Mouse (Mus musculus) heart, embryonic 16.5 days (tissue): ENCODE data around the gene Chmp3. TPM values are rescaled to one million over a fixed set of nuclear protein-coding genes. Genes with fewer than 3 reads are reported as not detected.

Experiments
- ATAC-seq: fragments of 200-750 bp; cut with Nextera tagmentation; replicated peaks from 2 replicates; pipeline ENCODE4 v1.8.0; 2017; ENCODE audit warnings: moderate number of reproducible peaks; ENCODE audit not compliant: insufficient read depth, low FRiP score; ENCODE audit errors: extremely low read depth
- H3K27ac ChIP-seq: fragments of 300-500 bp; sonication (generic); 2 replicates; pipeline ENCODE4 v1.5.1; 2014; ENCODE audit warnings: mild to moderate bottlenecking, low read length, control low read depth, moderate library complexity
- H3K27me3 ChIP-seq: fragments of 300-500 bp; sonication (generic); 2 replicates; pipeline ENCODE4 v1.6.1; 2014; ENCODE audit warnings: low read length, mixed read lengths; ENCODE audit not compliant: control insufficient read depth, insufficient read depth
- H3K36me3 ChIP-seq: fragments of 300-500 bp; sonication (generic); 2 replicates; pipeline ENCODE4 v1.6.1; 2014; ENCODE audit not compliant: control insufficient read depth, insufficient read depth
- H3K4me1 ChIP-seq: fragments of 300-500 bp; sonication (generic); 2 replicates; pipeline ENCODE4 v1.6.1; 2014; ENCODE audit warnings: low read length, mixed read lengths; ENCODE audit not compliant: control insufficient read depth, insufficient read depth
- H3K4me2 ChIP-seq: fragments of 300-500 bp; sonication (generic); 2 replicates; pipeline ENCODE4 v1.6.1; 2014; ENCODE audit warnings: low read depth, mild to moderate bottlenecking, control low read depth, low read length
- H3K4me3 ChIP-seq: fragments of 300-500 bp; sonication (generic); 2 replicates; pipeline ENCODE4 v1.5.1; 2014; ENCODE audit warnings: mild to moderate bottlenecking, control low read depth, low read length
- H3K9ac ChIP-seq: fragments of 300-500 bp; sonication (generic); 2 replicates; pipeline ENCODE4 v1.6.1; 2014; ENCODE audit warnings: low read length, control low read depth
- H3K9me3 ChIP-seq: fragments of 300-500 bp; sonication (generic); replicated peaks from 2 replicates; pipeline ENCODE4 v1.6.1; 2016; ENCODE audit warnings: low read length; ENCODE audit not compliant: control insufficient read depth
- WGBS: fragments of 180-500 bp; shearing (Covaris S2); extraction: QIAGEN DNeasy Blood & Tissue Kit; methylation state at CpG from one replicate; pipeline ENCODE4 v1.1.7; 2014; 5-methylcytosine and 5-hydroxymethylcytosine counted together
- polyA plus RNA-seq: library from polyadenylated mRNA; unstranded; fragments of >200 nt; fragmentation: Nextera tagmentation; extraction: Ambion mirVana; gene quantifications from 2 replicates; pipeline ENCODE4 v1.2.1, GENCODE M21; 2015

The Chmp3 gene
- polyA plus RNA-seq = 64.1 and 67.6 TPM in 2 replicates

DNA sequence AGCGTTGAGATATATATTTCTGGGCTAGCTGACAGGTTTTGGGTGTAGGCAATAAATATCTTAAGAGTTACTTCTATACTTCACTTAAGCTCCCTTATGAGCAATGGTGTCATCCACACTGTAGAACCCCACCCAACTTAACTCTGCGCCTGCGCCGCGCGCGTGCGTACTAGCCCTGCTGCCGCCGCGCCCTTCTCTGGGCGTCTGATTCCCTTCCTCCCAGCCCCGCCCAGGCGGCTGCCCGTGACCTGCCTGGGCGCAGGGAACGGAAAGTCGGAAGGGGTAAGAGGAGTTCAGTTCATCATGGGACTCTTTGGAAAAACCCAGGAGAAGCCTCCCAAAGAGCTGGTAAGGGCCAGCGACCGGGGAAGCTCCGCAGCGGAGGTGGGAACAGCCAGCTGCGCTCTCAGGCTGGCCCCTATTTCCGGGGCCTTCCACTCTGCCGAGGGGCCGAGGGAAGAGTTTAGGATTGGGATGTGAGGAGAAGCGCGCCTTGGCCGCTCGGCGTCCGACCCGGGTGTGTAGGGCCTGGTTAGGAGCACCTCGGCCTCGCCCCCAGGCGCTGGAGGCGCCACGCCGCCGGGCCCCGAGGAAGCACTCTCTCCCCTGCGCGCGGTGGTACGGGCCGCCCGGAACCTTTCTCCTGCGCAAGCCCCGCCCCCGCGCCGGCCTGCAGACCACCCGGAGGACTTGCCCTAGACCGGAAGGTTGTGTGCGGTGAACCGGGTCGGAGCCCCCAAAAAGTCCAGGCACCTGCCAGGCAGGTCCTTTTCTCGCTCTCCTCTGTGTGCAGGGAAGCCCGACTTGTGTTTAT, at the start of gene Chmp3:
Gene Chmp3 (plus strand): TSS at position 112 of the 814 bp plus-strand sequence.
- 0% methylated on average over 59 of the region's 59 CpGs for WGBS
- H3K27me3 ChIP-seq = no peaks in the 10 kb centered on the region
- peak within 1 kb of the TSS; percentile 83 for H3K9ac ChIP-seq
- no peaks in the 10 kb centered on the region for H3K9me3 ChIP-seq
- H3K27ac ChIP-seq = peak within 1 kb of the TSS; percentile 95
- peaks cover 6% of the 10 kb centered on the region; the same call in 1 of the 2 replicates for H3K36me3 ChIP-seq
- H3K4me2 ChIP-seq = peak within 1 kb of the TSS; percentile 78
- ATAC-seq = peak; percentile 97
- H3K4me1 ChIP-seq = peaks cover 7% of the 10 kb centered on the region
- H3K4me3 ChIP-seq = peak within 1 kb of the TSS; percentile 93

- H3K9ac ChIP-seq = peak overlapping the region; percentile 100
- no peaks in the 10 kb centered on the region for H3K9me3 ChIP-seq
- peak overlapping the region; percentile 66 for H3K4me2 ChIP-seq
- ATAC-seq = peak; percentile 47
- peak overlapping the region; percentile 98 for H3K27ac ChIP-seq
- peaks cover 9% of the 10 kb centered on the region; the same call in 1 of the 2 replicates for H3K36me3 ChIP-seq
- H3K4me3 ChIP-seq = peak overlapping the region; percentile 88
- WGBS = under 1% methylated on average over 46 of the region's 46 CpGs
- H3K4me1 ChIP-seq = peaks cover 12% of the 10 kb centered on the region
- H3K27me3 ChIP-seq = no peaks in the 10 kb centered on the region
Measured at GRCm38 (mm10) chr6:71494341-71495020, 49.1 kb upstream of the Chmp3 start.

- H3K9ac ChIP-seq = no peak overlapping the region
- no peak overlapping the region for H3K4me2 ChIP-seq
- no peak overlapping the region for H3K4me3 ChIP-seq
- no peaks in the 10 kb centered on the region for H3K27me3 ChIP-seq
- H3K36me3 ChIP-seq = peaks cover 12% of the 10 kb centered on the region
- no peaks in the 10 kb centered on the region for H3K9me3 ChIP-seq
- peaks cover 8% of the 10 kb centered on the region for H3K4me1 ChIP-seq
- no peak overlapping the region for H3K27ac ChIP-seq
- 62% methylated on average over 3 of the region's 3 CpGs for WGBS
- ATAC-seq = no peak
Measured at GRCm38 (mm10) chr6:71500575-71500974, 43.0 kb upstream of the Chmp3 start.

- Histone ChIP-seq H3K27ac (no peak overlapping the region), H3K9me3 (no peaks in the 10 kb centered on the region), H3K4me3 (no peak overlapping the region), H3K27me3 (no peaks in the 10 kb centered on the region), H3K9ac (no peak overlapping the region), H3K4me2 (no peak overlapping the region), H3K4me1 (no peaks in the 10 kb centered on the region; the same call in 1 of the 2 replicates), H3K36me3 (peaks cover 13% of the 10 kb centered on the region)
- WGBS = 57% methylated on average over 4 of the region's 4 CpGs
- ATAC-seq = no peak
Measured at GRCm38 (mm10) chr6:71503001-71503400, 40.6 kb upstream of the Chmp3 start.

- no peak overlapping the region for H3K4me3 ChIP-seq
- no peak overlapping the region for H3K4me2 ChIP-seq
- peaks cover 12% of the 10 kb centered on the region for H3K36me3 ChIP-seq
- H3K4me1 ChIP-seq = no peaks in the 10 kb centered on the region; the same call in 1 of the 2 replicates
- no peaks in the 10 kb centered on the region for H3K27me3 ChIP-seq
- no peak overlapping the region for H3K9ac ChIP-seq
- ATAC-seq = no peak
- no peaks in the 10 kb centered on the region for H3K9me3 ChIP-seq
- no peak overlapping the region for H3K27ac ChIP-seq
Measured at GRCm38 (mm10) chr6:71503670-71504069, 39.9 kb upstream of the Chmp3 start.

DNA sequence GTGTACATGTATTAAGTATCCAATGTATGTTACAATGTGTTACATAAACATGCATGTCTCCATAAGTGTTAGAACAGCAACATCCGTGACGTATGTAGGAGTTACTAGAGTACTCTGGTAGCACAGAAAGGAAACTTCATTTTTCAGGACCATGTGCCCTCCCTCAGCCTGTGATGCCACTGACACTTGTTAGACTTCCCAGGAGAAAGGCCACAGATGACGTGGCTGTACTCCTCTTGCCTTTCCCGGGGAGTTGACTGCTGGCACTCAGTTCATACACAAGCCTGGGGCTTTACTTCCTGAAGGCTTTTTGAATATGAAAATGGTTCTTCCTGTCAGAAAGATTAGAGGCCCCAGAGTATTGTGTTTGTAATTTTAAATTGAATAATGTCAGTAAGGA, 39.5 kb upstream of the Chmp3 start:
- no peaks in the 10 kb centered on the region for H3K27me3 ChIP-seq
- no peak overlapping the region for H3K9ac ChIP-seq
- H3K4me1 ChIP-seq = no peaks in the 10 kb centered on the region; the same call in 1 of the 2 replicates
- H3K4me3 ChIP-seq = no peak overlapping the region
- WGBS = 81% methylated on average over 4 of the region's 4 CpGs
- no peaks in the 10 kb centered on the region for H3K9me3 ChIP-seq
- peaks cover 14% of the 10 kb centered on the region for H3K36me3 ChIP-seq
- H3K27ac ChIP-seq = no peak overlapping the region
- H3K4me2 ChIP-seq = no peak overlapping the region
- no peak for ATAC-seq

GRCm38 (mm10) chr6:71505671-71506070, 37.9 kb upstream of the Chmp3 start:
- no peak overlapping the region for H3K9ac ChIP-seq
- no peaks in the 10 kb centered on the region for H3K9me3 ChIP-seq
- H3K4me2 ChIP-seq = no peak overlapping the region
- ATAC-seq = no peak
- peaks cover 27% of the 10 kb centered on the region for H3K36me3 ChIP-seq
- no peak overlapping the region for H3K27ac ChIP-seq
- H3K4me1 ChIP-seq = no peaks in the 10 kb centered on the region
- no peaks in the 10 kb centered on the region for H3K27me3 ChIP-seq
- WGBS = 94% methylated on average over 2 of the region's 2 CpGs
- no peak overlapping the region for H3K4me3 ChIP-seq

DNA sequence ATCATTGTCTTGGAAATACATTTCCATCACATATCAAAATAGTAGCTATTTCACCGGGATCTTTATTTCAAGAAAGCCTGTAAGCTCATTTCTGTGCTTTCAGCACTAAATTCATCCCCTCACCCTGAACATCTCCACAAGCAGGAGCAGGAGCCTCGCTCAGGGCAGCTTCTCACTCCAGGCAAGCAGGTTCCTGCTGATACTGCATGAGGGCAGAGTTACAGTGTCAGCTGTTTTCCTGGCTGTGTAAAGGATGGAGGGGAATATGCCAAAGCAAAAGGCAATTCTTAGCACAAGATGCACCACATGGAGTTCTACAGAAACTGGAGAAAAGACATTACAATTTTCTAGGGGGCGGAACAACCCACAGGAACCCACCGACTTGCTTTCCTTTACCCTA, 24.1 kb upstream of the Chmp3 start:
- no peak overlapping the region for H3K9ac ChIP-seq
- no peaks in the 10 kb centered on the region for H3K4me1 ChIP-seq
- ATAC-seq = no peak
- no peak overlapping the region for H3K4me3 ChIP-seq
- H3K4me2 ChIP-seq = no peak overlapping the region
- H3K36me3 ChIP-seq = no peaks in the 10 kb centered on the region
- WGBS = 87% methylated on average over 4 of the region's 4 CpGs
- no peak overlapping the region for H3K27ac ChIP-seq
- H3K9me3 ChIP-seq = no peaks in the 10 kb centered on the region
- H3K27me3 ChIP-seq = no peaks in the 10 kb centered on the region

DNA sequence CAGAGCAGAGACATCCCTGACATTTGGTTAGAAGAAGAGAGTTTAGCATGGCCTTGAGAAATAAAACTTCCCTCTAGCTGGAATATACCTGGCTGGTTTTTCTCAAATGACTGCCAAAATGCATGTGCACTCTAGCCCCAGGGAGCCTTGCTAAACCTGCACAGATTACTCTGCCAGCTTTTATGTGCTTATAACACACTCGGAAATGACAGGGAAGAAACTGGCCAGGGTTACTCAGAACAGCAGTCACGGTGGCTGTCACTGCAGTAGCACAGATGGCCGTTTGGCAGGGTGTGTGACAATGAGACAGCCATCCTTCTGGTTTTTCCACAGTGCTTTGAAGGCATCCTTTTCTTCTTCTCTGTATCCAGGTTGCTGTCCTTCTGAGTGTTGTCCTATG, 18.0 kb upstream of the Chmp3 start:
- H3K9me3 ChIP-seq = no peaks in the 10 kb centered on the region
- ATAC-seq = no peak
- H3K36me3 ChIP-seq = no peaks in the 10 kb centered on the region
- H3K27me3 ChIP-seq = no peaks in the 10 kb centered on the region
- no peak overlapping the region for H3K9ac ChIP-seq
- WGBS = 52% methylated on average over 3 of the region's 3 CpGs
- no peak overlapping the region for H3K4me2 ChIP-seq
- H3K4me1 ChIP-seq = no peaks in the 10 kb centered on the region
- H3K4me3 ChIP-seq = no peak overlapping the region
- H3K27ac ChIP-seq = no peak overlapping the region
